Mouse (Mus musculus) MEL (cell line): ENCODE data around the gene Fam110a.

ENCODE experiments used
- CTCF ChIP-seq, 3 experiments: IDR thresholded peaks in 2 of 3; conservative IDR thresholded peaks in 1 of 3; 2 replicates each; pipeline ENCODE4 v1.5.1; 2011 to 2012; ENCODE audit warnings: low read length in 3 of 3, low read depth in 2 of 3, mild to moderate bottlenecking in 2 of 3, improper control_type of control experiment in 1 of 3, inconsistent platforms in 1 of 3, mixed read lengths in 1 of 3, moderate library complexity in 1 of 3; ENCODE audit not compliant: control insufficient read depth in 1 of 3, insufficient read depth in 1 of 3, poor library complexity in 1 of 3, severe bottlenecking in 1 of 3
- E2F4 ChIP-seq: IDR thresholded peaks from 2 replicates; pipeline ENCODE4 v1.6.1; 2011; ENCODE audit warnings: low read depth, low read length, improper control_type of control experiment, borderline replicate concordance
- JUND ChIP-seq: IDR thresholded peaks from 2 replicates; pipeline ENCODE4 v1.6.1; 2011; ENCODE audit warnings: low read depth, mild to moderate bottlenecking, improper control_type of control experiment, low read length
- MXI1 ChIP-seq: IDR thresholded peaks from 2 replicates; pipeline ENCODE4 v1.6.1; 2011; ENCODE audit warnings: mild to moderate bottlenecking, low read depth, low read length, improper control_type of control experiment
- POLR2A ChIP-seq, 2 experiments: IDR thresholded peaks; 2 replicates each; pipeline ENCODE4 v1.6.1; 2011 to 2012; ENCODE audit warnings: low read length in 2 of 2, mild to moderate bottlenecking in 2 of 2, control low read depth in 1 of 2, improper control_type of control experiment in 1 of 2, low read depth in 1 of 2, moderate library complexity in 1 of 2; ENCODE audit not compliant: control insufficient read depth in 1 of 2, insufficient read depth in 1 of 2, poor library complexity in 1 of 2
- RAD21 ChIP-seq: IDR thresholded peaks from 2 replicates; pipeline ENCODE4 v1.6.1; 2011; ENCODE audit warnings: mild to moderate bottlenecking, low read depth, low read length, improper control_type of control experiment
- TBP ChIP-seq: IDR thresholded peaks from 2 replicates; pipeline ENCODE4 v1.8.0; 2011; ENCODE audit warnings: low read depth, low read length, improper control_type of control experiment
- USF1 ChIP-seq: IDR thresholded peaks from 2 replicates; pipeline ENCODE4 v1.6.1; 2014; ENCODE audit warnings: low read depth, mild to moderate bottlenecking, inconsistent platforms, low read length, improper control_type of control experiment, moderate library complexity

- TF ChIP-seq POLR2A (IDR thresholded peaks at IDR 0.05; ENCODE audit: control insufficient read depth in 1 of 2, insufficient read depth in 1 of 2, low read depth in 1 of 2, low read length in 2 of 2, poor library complexity in 1 of 2) (no peak), E2F4 (no peak), JUND (no peak), RAD21 (no peak), USF1 (no peak), CTCF (IDR thresholded peaks at IDR 0.05 in 2 of 3, conservative IDR thresholded peaks at IDR 0.05 in 1 of 3; ENCODE audit: control insufficient read depth in 1 of 3, insufficient read depth in 1 of 3, low read depth in 2 of 3, low read length in 3 of 3, poor library complexity in 1 of 3, severe bottlenecking in 1 of 3) (no peak), TBP (no peak), MXI1 (no peak)
These were observed 20.7 kb upstream of the Fam110a start for GRCm38 (mm10) chr2:152000735-152001134.
